Mouse (Mus musculus) cerebellum, adult 18-20 months (tissue): ENCODE measurements around the gene Efcab2.

Experiments
- DNase-seq, 2 experiments: peaks; one replicate each; pipeline ENCODE4 v3.0.0; 2021

Efcab2 gene

DNA sequence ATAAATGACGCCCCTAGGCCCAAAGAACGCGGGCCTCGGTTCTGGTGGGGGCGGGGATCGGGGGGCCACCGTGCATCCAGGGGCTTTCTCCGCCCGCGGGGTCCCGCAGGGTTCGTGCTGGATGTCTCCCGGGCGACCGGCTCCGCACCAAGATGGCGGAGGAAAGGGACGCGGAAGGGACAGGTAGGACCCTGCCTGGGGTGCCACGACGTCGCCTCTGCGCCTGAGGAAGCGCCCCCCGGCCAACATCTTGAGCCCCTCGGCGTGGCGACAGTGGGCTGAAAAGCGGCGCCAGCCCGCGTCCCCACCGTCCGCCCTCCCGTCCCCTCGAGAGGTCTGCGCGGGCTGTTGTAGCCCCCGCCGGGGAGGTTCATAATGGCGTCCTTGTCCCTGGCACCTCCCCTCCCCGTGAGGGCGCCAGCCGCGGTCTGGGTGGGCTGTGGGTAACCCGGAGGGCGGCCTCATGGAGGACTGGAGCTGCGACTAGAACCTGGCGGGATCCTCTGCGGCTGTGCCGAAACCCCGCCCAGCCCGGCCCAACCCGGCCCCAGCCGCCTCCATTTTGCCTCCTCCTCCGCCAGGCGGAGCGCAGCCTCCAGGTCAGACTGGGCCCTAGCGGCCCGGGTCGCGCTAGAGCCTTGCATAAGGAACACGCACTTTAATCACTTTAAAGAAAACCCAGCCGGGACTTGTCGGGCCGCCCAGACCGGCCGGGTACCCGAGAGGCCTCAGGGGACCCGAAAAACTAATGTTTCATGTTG lies at the start of gene Efcab2:
Gene Efcab2, plus strand, starts transcription at position 135 of the 761 bp plus-strand sequence.
- DNase-seq = peak; percentile 91

DNA sequence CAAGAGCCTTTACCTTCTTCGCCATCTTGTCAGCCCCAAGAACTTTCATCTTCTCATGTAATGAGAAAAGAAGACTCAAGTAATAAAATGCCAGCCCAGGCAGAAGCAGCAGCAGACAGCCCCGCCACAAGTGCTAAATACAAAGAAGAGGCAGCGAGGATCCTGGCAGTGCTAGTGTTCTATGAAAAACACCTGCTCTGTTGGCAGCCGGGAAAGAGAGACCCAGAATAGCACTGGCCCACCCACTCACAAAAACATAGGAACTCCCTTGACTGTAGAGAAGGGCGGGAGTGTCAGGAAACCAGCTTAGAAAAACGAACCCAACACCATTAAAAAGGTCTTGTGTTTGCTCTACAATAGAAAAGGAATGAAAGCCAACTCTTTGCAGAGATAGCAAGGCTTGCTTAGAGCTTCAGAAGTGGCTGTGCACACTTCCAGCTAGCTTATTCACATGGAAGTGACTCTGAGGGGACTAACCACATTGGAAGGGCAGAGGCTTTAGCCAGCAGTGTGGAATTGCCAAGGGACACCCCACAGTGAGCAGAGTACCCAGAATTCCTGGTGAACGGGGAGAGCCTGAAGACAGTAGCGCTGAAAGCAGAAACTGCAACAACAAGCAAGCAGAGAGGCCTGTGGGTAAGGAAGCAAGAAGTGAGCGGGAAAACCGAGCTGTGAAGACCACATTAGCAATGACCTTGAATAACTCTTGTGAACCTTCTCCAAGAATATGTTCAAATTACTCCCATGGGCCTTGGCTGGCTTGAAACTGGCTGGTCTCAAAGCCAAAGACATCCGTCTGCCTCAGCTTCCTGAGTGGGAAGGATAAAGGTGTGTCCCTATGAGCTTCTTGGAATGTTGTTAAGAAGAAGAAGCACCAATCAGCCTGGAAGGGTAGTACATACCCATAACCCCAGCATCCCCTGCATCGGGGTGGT lies 47.8 kb upstream of the Efcab2 start:
- no peak for DNase-seq

DNA sequence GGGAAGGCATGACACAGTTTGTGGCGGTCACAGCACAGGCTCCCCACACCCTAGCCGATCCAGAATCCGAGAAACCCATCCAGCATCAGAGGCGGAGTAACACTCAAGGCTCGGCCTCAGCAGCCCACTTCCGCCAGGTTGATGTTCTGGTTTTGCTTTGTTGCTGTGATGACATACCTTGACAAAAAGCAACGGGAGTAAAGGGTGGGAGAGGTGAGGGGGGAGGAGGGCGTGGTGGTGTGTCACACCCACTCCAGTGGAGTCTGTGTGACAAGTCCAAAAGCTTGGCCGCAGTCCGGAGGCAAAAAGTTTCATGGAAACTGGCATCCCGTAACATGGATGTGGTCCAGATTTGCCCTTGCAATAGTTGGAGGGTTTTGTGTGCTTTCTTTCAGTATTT lies 45.6 kb upstream of the Efcab2 start:
- DNase-seq = no peak

DNA sequence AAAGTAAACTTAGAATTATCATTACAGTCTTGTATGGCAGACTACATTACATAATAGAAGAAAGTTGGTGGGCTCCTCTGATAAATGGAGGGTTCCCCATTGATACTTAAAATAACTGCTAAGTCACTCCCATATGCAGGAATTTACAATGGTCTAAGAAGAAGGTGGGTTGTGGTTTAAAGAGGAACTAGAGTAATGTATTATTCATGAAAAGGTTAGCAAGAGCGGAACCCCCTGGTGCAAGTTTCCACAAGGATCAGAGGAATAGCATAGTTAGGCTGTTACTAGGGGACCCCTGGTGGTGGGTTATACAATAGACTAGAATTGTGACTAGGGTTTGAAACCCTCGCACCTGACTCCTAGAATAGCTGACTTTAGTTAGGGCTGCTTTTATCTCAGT lies 45.2 kb upstream of the Efcab2 start:
- no peak for DNase-seq

DNA sequence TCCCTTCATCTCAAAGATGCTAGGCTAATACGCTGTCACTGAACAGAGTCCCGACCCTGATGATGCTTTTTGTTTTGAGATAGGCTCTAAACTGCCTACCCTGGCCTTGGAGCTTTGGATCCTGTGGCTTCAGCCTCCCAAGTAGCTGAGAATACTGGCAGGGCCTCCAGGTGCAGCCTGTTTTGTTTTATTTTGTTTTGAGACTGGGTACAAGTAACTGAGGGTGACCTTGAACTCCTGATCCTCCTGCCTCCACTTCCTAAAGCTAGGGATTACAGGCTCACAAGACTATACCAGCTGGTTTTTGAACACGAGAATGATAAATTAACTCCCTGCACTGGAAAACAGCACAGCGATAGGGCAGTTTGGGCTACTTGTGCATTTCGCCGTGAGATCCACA lies 40.7 kb upstream of the Efcab2 start:
- DNase-seq = no peak

DNA sequence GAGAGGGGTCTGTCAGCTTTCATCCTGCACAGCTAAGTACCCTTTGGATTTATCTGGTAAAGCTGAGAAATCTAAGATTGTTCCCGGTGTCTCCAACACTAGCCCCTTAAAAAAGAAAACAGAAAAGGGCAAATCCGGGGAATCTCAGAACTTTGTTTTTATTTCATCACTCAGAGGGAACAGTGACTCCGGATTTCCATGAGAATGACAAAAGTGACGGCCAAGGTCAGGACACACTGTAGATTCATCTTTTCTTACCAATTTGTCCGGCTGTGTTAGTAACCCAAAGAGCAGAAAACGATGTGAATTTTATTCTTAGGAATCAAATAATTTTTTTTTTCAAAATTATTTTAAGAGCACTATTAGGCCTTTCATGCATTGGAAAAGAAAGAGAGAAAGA lies 37.8 kb upstream of the Efcab2 start:
- DNase-seq = peak in 1 of 2 experiments; percentile 7

DNA sequence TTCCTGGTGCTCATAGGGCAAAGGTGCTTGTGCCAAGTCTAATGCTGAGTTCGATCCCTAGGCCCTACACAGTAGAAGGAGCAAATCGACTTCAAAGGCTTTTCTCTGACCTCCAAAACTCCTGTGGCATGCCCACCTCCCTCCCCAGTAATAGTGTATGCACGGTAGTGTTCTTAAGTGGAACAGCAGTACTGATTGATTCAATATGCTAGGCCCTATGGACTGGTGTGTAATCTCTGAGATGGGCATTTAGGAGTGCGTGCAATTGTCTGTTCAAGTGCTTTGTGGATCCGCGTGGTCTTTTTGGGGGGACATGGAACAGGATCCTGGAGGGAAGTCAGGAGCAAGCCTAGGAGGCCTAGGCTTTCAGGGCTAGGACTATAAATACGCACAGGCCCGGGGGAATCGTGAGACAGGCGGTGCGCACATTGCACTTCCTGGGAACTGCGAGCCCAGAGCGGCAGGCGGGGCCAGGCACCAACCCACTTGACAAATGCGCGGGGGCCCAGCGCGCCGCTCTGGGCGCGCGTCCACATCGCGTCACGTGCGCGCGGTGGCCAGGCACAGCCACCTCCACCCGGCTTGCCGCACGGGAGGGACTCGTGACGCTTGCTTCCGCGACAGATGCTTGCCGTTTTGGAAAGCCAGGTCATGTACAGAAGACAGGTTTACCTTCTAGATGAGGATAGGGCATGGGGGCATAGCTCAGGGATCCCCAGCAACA lies 37.2 kb upstream of the Efcab2 start:
- peak; percentile 96 to 97 for DNase-seq

DNA sequence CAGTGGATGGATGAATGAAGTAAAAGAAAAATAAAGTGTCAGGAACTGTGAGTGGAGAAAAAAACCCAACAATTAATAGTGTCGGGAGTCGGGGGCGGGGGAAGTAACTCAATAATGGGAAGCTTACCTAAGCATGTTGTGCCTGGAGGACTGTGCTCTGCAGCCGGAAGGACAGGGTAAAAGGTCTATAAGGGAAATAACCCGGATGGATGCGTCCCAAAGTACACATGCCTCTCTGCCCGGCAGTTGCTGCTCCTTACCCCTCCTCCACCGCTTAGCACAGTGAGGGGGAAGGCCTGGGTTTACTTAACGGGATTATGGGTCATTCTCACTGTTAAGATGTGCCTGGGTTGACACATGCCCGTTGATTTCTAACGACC lies 36.6 kb upstream of the Efcab2 start:
- DNase-seq = peak in 1 of 2 experiments; percentile 65

DNA sequence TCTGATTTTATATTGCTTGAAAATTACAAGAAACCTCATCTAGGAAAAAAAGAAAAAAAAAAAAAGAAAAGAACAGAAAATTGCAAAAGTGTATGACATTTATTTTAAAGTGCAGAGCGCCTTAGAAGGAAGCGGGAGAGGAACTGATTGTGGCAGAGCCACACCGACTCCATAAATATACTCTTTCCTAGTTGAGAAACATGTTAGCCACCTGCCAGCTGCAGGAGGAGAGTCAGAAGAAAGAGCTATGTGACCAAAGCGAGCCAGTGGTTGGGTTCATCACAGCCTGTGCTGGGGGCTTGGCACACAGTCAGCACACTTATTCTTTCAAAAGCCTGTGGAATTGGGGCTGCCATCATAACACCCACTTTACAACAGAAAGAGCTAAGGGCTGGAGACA lies 33.2 kb upstream of the Efcab2 start:
- no peak for DNase-seq

DNA sequence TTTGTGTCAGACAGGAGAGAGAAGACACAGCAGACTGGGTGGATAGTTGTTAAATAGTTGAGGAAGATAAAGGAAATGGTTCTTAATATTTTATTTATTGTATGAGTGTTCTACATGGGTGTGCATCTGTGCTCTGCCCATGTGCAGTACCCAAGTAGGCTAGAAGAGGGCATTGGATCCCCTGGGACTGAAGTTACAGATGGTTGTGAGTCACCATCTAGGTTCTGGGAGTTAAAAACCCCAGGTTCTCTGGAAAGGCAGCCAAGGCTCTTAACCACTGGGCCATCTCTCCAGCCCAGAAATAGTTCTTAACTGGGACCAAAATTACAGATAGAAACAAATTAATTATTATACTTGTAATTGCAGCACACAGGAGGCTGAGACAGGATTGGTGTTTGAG lies 30.5 kb upstream of the Efcab2 start:
- no peak for DNase-seq

DNA sequence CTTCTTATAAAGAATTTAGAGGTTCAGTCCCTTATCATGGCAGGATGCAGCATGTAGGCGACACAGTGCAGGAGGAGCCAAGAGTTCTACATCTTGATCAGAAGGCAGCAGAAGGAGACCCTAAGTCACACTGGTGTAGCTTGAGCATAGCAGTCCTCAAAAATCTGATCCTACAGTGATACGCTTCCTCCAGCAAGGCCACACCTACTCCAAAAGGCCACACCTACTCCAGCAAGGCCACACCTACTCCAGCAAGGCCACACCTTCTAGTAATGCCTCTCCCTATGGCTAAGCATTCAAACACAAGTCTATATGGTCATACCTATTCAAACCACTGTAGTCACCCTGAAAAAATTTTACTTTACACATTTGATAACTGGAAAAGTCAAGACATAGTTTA lies 29.8 kb upstream of the Efcab2 start:
- no peak for DNase-seq

DNA sequence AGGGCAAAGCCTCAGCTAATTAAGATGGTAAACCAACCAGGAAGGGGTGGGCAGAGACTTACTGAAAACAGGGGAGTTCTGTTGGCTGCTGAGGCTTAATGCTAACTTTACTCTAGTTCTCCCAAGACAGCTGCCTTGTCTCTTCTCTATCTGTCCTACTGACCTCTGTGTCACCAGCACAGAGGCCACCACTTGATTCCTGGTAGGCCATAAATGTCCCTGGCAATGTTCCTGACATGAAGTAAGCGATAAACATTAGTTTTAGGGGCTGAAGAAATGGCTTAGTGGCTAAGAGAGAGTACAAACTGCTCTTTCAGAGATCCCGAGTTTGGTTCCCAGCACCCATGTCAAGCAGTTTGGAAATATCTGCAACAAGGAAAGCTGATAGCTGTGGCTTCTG lies 29.0 kb upstream of the Efcab2 start:
- DNase-seq = no peak

DNA sequence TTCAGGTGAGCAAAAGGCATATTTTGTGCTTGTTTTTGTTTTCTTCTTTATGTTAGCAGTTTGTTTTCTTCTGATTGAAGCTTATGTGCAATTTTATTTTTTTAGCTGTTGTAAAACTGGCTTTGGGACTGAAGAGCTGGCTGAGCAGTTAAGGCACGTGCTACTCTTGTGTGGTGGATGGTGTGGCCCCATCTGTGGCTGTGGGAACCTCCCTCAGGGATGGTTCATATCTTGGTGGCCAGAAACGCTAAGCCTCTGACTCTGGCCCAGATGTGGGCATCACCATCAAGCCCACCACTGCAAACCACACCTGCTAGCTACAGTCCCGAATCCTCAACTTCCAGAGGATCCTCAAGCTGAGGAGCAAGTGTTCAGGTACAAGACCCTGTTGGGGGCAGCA lies 27.8 kb upstream of the Efcab2 start:
- no peak for DNase-seq

DNA sequence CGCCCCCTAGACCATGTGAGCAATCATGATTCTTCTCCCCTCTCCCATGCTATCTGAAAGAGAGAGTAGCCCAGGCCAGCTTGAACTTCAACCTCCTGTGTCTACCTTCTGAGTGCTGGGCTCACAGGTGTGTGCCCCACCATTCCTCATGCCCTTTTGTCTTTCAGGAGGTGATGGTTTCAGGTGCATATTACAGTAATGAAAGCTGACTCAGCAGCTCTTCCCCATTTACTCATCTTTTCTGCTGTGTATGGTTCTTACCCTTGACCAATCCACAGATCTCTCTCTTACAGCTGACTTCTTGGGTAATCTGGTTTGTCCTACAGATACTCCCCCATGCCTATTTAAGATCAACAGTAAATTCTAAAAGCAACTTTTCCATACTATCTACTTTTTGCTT lies 26.7 kb upstream of the Efcab2 start:
- DNase-seq = no peak

DNA sequence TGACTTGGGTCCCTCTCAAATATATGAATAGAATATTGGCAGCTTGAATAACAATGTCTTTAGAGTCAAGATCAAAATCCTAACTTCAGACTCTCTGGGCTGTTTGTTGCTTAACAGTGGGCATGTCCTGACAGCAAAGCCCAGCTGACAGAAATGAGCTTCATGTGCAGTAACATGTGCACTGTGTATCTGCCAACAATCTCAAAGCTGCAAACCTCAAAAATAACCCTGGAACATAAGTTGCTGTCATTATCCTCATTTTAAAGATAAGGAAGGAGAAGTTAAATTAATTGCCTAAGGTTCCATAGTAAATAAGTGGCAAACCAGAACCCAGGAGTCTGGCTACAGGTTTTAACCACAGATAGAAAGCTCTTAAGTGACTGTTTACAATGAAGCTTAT lies 23.7 kb upstream of the Efcab2 start:
- DNase-seq = no peak

DNA sequence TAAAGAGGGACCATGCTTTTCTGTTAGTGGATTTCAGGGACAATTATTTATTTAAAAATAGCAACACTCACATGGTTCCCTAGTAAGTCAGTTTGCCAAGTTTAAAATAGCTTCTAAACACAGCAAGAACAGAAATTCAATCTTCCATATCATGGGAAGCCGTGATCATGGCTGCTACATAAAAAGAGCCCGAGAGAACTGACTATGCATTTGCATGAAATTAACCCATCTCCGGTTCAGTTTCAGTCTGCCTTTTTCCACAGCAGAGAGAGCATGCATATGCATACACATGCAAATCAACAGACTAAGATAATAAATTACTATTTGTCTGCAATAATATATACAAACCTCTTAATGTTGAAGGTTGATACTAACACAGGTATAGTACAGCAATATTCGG lies 17.1 kb upstream of the Efcab2 start:
- DNase-seq = no peak

DNA sequence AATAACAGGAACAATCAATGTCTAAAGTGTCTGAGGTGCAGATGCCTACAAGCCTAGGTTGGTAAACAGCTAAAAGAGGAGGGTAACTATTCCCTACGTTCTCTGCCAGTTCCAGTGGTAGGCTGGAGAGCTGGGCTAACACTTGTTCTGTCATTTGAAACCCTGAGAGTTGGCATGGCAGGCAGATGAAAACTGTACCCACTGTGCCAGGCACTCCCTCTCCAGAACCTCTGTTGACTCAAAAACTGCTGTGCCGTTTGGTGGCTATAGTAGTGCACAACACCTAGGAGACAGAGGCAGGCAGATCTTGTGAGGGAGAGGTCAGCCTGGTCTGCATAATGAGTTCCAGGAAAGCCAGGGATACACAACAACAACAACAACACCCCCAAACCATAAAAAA lies 16.5 kb upstream of the Efcab2 start:
- DNase-seq = no peak

DNA sequence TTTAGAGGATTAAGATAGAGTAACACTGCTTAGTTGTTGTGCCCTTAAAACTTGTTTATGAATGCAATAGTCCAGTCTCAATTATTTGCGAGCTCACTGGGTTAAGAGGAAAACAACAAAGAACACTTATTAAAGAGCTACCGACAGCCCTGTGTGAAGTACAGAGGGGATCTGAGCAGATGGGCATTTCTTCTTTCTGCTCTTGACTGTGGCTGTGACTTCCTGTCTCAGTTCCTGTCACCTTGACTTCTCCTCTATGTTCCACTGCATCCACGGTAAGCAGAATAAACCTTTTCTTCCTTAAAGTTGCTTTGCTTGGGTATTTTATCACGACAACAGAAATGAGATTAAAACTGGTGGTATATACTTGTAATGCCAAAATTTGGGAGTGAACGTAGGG lies 12.9 kb upstream of the Efcab2 start:
- no peak for DNase-seq

DNA sequence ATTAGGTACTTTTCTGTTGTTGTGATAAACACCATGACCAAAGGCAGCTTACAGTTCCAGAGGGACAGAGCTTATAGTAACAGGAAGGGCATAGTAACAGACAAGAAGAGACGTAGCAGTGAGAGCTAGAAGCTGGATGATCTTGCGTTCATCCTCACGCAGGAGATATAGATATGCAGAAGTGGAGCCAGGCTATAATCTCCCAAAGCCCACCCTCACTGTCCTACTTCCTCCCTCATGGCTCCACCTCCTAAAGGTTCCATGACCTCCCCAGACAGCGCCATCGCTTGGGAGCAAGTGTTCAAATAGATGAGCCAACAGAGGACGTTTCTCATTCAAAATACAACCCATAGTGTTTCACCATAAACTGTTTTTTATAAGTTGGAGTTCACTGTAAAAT lies 10.8 kb upstream of the Efcab2 start:
- no peak for DNase-seq

DNA sequence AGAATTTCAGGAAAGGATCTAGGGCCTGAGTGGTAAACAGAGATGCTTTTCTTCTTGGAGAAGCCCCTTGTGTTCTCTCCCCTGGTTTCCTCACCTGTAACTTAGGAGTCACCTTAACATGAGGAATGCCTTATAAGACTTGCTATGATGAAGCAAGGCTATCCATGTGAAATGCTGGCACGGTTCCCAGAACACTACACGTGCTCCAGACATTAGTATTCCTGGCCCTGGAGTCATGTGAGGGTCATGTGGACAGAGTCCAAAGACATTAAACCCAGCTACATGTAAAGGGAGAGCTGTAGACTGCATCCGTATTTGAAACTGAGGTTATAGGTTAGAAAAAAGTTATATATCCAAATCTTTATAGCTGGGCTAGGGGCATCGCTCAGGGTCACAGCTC lies 9.5 kb upstream of the Efcab2 start:
- DNase-seq = no peak

DNA sequence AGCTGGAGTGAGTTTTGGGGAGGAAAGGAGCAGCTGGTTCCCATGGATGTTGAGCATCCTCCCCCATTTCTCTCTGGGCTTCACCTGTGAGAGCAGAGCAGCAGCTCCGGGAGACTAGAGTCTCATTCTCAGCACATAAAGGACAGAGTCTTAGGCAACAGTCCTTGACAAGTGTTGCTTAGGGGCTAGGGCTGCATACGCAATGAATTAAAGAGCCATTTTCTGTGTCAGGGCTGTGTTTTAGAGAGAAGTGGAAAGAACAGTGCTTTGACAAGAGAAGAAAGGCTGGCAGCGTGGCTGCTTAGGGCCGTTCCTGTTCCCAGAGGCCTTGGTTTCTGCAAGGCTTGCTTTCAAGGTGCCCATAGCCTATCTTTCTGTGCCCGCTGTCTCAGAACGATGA lies 6.0 kb upstream of the Efcab2 start:
- no peak for DNase-seq

DNA sequence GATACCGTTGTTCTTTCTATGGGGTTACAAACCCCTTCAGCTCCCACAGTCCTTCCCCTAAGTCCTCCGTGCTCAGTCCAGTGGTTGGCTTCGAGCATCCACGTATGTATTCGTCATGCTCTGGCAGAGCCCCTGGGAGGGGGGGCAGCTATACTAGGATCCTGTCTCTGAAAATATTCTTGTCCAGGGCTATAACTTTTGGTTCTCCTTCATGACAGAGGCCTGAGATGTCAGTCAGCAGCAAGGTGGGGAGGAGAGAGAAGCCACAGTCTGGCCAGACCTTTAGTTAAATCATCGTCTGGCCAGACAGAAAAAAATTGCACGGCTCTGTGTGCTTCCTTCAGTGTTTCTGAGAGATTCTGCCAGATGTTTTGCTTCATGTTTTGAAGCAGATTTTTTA lies 5.2 kb upstream of the Efcab2 start:
- no peak for DNase-seq

DNA sequence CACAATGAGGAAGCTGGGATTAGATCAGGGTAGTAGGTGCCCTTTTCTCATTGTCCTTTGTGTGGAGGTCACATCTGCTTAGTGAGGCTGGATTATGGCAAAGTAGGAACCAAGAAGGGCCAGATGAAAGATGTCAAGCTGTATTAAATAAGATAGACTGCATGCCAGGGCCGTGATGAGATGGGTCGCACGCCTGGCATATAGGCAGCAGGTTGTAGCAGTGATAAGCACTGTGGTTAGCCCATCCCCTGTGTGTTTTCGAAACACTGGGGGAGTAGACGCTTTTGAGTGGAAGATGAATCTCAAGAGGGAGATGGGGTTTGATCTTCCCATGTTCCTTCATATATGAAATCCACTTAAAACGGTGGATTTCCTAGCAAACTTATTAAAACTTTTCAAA lies 3.9 kb upstream of the Efcab2 start:
- no peak for DNase-seq

DNA sequence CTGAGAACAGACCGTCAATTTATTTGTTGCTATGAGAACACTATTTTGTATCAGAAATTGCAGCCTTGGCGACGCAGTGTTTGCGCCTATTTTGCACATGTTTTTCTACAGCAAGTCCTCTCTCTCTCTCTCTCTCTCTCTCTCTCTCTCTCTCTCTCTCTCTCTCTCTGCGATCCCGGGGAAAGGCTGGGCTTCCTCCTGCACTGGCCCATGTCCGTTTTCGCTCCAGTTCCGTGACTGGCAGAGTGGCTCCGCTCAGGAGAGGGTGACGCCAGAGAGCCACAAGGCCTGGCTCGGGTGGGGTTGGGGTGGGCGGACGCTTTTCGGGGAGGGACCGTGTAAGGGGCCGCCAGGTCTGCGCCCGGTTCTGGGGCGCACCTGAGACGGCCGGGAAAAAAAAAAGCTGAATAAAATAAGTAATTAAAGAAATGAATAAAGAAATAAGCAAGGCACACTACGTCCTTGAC lies 407 bp upstream of the Efcab2 start:
- DNase-seq = peak; percentile 84 to 92
